Mouse (Mus musculus): Measurements from ENCODE around the gene Gstp3.
"Not testable (repeated sequence)": the region's sequence is repeated elsewhere in the genome, so short reads cannot be mapped to it uniquely, and the experiment has no call there.

Gene Gstp3

GRCm38 (mm10) chr19:4088146-4088545 is 28.8 kb upstream of the Gstp3 start:
- DNase-seq, result no peak

GRCm38 (mm10) chr19:4087090-4087489 is 27.7 kb upstream of the Gstp3 start:
- no peak for DNase-seq

GRCm38 (mm10) chr19:4086156-4086555 is 26.8 kb upstream of the Gstp3 start:
- no peak for DNase-seq

GRCm38 (mm10) chr19:4084984-4085383 is 25.6 kb upstream of the Gstp3 start:
- DNase-seq, result no peak

- no peak for DNase-seq
These were observed 24.5 kb upstream of the Gstp3 start for GRCm38 (mm10) chr19:4083826-4084225.

GRCm38 (mm10) chr19:4083316-4083715 is 23.9 kb upstream of the Gstp3 start:
- no peak for DNase-seq

GRCm38 (mm10) chr19:4082219-4082965 is 23.0 kb upstream of the Gstp3 start:
- DNase-seq, result no peak

GRCm38 (mm10) chr19:4081394-4081793 is 22.0 kb upstream of the Gstp3 start, which contains the start of gene Cabp2:
Cabp2 (plus strand) TSS chr19:4081578.
- no peak for DNase-seq

- DNase-seq, result no peak
These were observed 21.2 kb upstream of the Gstp3 start for GRCm38 (mm10) chr19:4080511-4081009.

GRCm38 (mm10) chr19:4079594-4079993 is 20.2 kb upstream of the Gstp3 start:
- DNase-seq, result no peak

GRCm38 (mm10) chr19:4075531-4075930 is 16.2 kb upstream of the Gstp3 start:
- DNase-seq, result no peak

- DNase-seq, result no peak
These were observed 13.5 kb upstream of the Gstp3 start for GRCm38 (mm10) chr19:4072706-4073424.

- DNase-seq, result no peak
These were observed 12.0 kb upstream of the Gstp3 start for GRCm38 (mm10) chr19:4071406-4071805.

GRCm38 (mm10) chr19:4070756-4071155 is 11.4 kb upstream of the Gstp3 start:
- no peak for DNase-seq

GRCm38 (mm10) chr19:4070311-4070710 is 10.9 kb upstream of the Gstp3 start:
- DNase-seq, result no peak

GRCm38 (mm10) chr19:4068717-4069410 is 9.5 kb upstream of the Gstp3 start:
- no peak for DNase-seq

- DNase-seq, result not testable (repeated sequence)
These were observed 8.9 kb upstream of the Gstp3 start for GRCm38 (mm10) chr19:4068242-4068641.

- DNase-seq, result no peak
These were observed 7.5 kb upstream of the Gstp3 start for GRCm38 (mm10) chr19:4066877-4067276.

GRCm38 (mm10) chr19:4066280-4066679 is 6.9 kb upstream of the Gstp3 start:
- no peak for DNase-seq

GRCm38 (mm10) chr19:4064501-4064900 is 5.1 kb upstream of the Gstp3 start:
- not testable (repeated sequence) for DNase-seq

GRCm38 (mm10) chr19:4063357-4063756 is 4.0 kb upstream of the Gstp3 start:
- DNase-seq, result not testable (repeated sequence)

- no peak for DNase-seq
These were observed 1.6 kb upstream of the Gstp3 start for GRCm38 (mm10) chr19:4060899-4061465.
